Mouse (Mus musculus): ENCODE data around the gene Slc16a1.

- TF ChIP-seq POLR2A (IDR thresholded peaks at IDR 0.05; ENCODE audit: insufficient read depth, low read depth, low read length) (no peak), CTCF (IDR thresholded peaks at IDR 0.05; ENCODE audit: insufficient read depth, low read depth, low read length) (no peak)
Measured at GRCm38 (mm10) chr3:104601680-104602079, 36.8 kb upstream of the Slc16a1 start.

Data from olfactory bulb, adult 2 months (tissue).